Mouse (Mus musculus): ENCODE data around the gene Cstl1.
"Not testable (repeated sequence)": the region's sequence is repeated elsewhere in the genome, so short reads cannot be mapped to it uniquely, and the experiment has no call there.

The Cstl1 gene

GRCm38 (mm10) chr2:148750058-148750457 is at the start of gene Cstl1:
Gene Cstl1, plus strand, starts transcription at chr2:148750358.
- DNase-seq: no peak

- DNase-seq: no peak
Observed at GRCm38 (mm10) chr2:148706409-148707201, 43.6 kb upstream of the Cstl1 start.

GRCm38 (mm10) chr2:148707202-148707530 is 43.0 kb upstream of the Cstl1 start:
- DNase-seq: no peak

- DNase-seq: no peak
Observed at GRCm38 (mm10) chr2:148712326-148712725, 37.8 kb upstream of the Cstl1 start.

- no peak for DNase-seq
Observed at GRCm38 (mm10) chr2:148717072-148717471, 33.1 kb upstream of the Cstl1 start.

- DNase-seq: no peak
Observed at GRCm38 (mm10) chr2:148719271-148719995, 30.7 kb upstream of the Cstl1 start.

GRCm38 (mm10) chr2:148731614-148732326 is 18.4 kb upstream of the Cstl1 start:
- no peak for DNase-seq

- DNase-seq: peak; percentile 96
Observed at GRCm38 (mm10) chr2:148732327-148733000, 17.7 kb upstream of the Cstl1 start, which contains the start of gene Napb. Gene Napb, minus strand, starts transcription at chr2:148732467.

- DNase-seq: peak; percentile 47
Observed at GRCm38 (mm10) chr2:148743001-148743400, 7.2 kb upstream of the Cstl1 start.

GRCm38 (mm10) chr2:148743846-148744407 is 6.2 kb upstream of the Cstl1 start:
- DNase-seq: no peak

- peak; percentile 76 for DNase-seq
Observed at GRCm38 (mm10) chr2:148751893-148752813, 2.0 kb downstream of the Cstl1 start.

- DNase-seq: no peak
Observed at GRCm38 (mm10) chr2:148754310-148754846, 4.2 kb downstream of the Cstl1 start.

- no peak for DNase-seq
Observed at GRCm38 (mm10) chr2:148763648-148764388, 13.7 kb downstream of the Cstl1 start.

GRCm38 (mm10) chr2:148771397-148771796 is 21.2 kb downstream of the Cstl1 start, which contains the start of gene Cst11:
Gene Cst11, minus strand, starts transcription at chr2:148771497.
- DNase-seq: not testable (repeated sequence)

- DNase-seq: no peak
Observed at GRCm38 (mm10) chr2:148781709-148782108, 31.6 kb downstream of the Cstl1 start, which contains the start of gene 8030411F24Rik. Gene 8030411F24Rik, plus strand, starts transcription at chr2:148782009.

GRCm38 (mm10) chr2:148789142-148789541 is 39.0 kb downstream of the Cstl1 start, which contains the start of gene Cst12:
Gene Cst12, plus strand, starts transcription at chr2:148789361.
- DNase-seq: peak; percentile 44

- DNase-seq: no peak
Observed at GRCm38 (mm10) chr2:148798485-148798884, 48.3 kb downstream of the Cstl1 start, which contains the start of gene Cst8. Gene Cst8, plus strand, starts transcription at chr2:148798785.

- DNase-seq: peak; percentile 11
Observed at GRCm38 (mm10) chr2:148801491-148801921, 51.3 kb downstream of the Cstl1 start.

Data from layer of hippocampus, adult 9-11 months (tissue).